In genomic region chr4:152157779-152158584, GRCm38 (mm10) we compare ENCODE assay signal across 8 mouse cellular contexts. TPM values are rescaled to one million over a fixed set of nuclear protein-coding genes. Genes with fewer than 3 reads are reported as not detected.
DNase-seq lines count a peak whose midpoint lies in the region; ATAC-seq lines count a peak whose summit lies in the region.

No protein-coding gene starts in this region.

- H3K9me3 ChIP-seq in hindbrain, embryonic 12.5 days (replicated peaks): no peaks in the 10 kb centered on the region

- no peaks in the 10 kb centered on the region for H3K36me3 ChIP-seq in hindbrain, embryonic 12.5 days

- no peak overlapping the region for H3K9ac ChIP-seq in hindbrain, embryonic 12.5 days

- peak; percentile 31 to 45 for DNase-seq in frontal cortex, postnatal 36 days (ENCODE audit: low spot score in 2 of 2)
- no peak for DNase-seq in frontal cortex, postnatal 10 days (ENCODE audit: low spot score in 2 of 2)
- DNase-seq in CD8-positive naive resting alpha-beta T cell, adult 2 months (ENCODE audit: low read depth in 2 of 2, low spot score in 2 of 2): peak; percentile 58 to 71
- peak; percentile 63 to 78 for DNase-seq in cerebellum, postnatal 14 days
- DNase-seq in liver (peak; percentile 62), adipocyte (ENCODE audit: low spot score) (no peak)
- DNase-seq in naive thymus-derived CD4-positive, alpha-beta T cell, adult 2 months (ENCODE audit: low read depth): peak; percentile 83

- H3K4me1 ChIP-seq in hindbrain, embryonic 12.5 days: peaks cover 21% of the 10 kb centered on the region

- H3K27ac ChIP-seq in hindbrain, embryonic 12.5 days: no peak overlapping the region

- peak overlapping the region; percentile 16; the same call in 1 of the 2 replicates for H3K4me3 ChIP-seq in hindbrain, embryonic 12.5 days

- peak overlapping the region; percentile 21; the same call in 1 of the 2 replicates for H3K4me2 ChIP-seq in hindbrain, embryonic 12.5 days (replicated peaks)

- WGBS in hindbrain, embryonic 12.5 days: 19% methylated on average over 21 of the region's 21 CpGs

- peaks cover 92% of the 10 kb centered on the region for H3K27me3 ChIP-seq in hindbrain, embryonic 12.5 days

- no peak for ATAC-seq in hindbrain, embryonic 12.5 days (ENCODE audit: low FRiP score)

RNA-seq across cellular contexts. Expression of gene Hes2, which starts 0.7 kb away (rescaled TPM):
- 2.4 and 2.9 TPM in 2 replicates for polyA plus RNA-seq in hindbrain, embryonic 12.5 days (2016; fragmentation: Nextera tagmentation; extraction: Ambion mirVana)

RNA-seq across cellular contexts. Expression of gene Espn, which starts 5.8 kb away (rescaled TPM):
- 0.82 and 2.3 TPM in 2 replicates for polyA plus RNA-seq in hindbrain, embryonic 12.5 days (2016; fragmentation: Nextera tagmentation; extraction: Ambion mirVana)

RNA-seq across cellular contexts. Expression of gene Acot7, which starts 20.0 kb away (rescaled TPM):
- polyA plus RNA-seq in hindbrain, embryonic 12.5 days (2016; fragmentation: Nextera tagmentation; extraction: Ambion mirVana): 128 and 132 TPM in 2 replicates

RNA-seq across cellular contexts. Expression of gene Tnfrsf25, which starts 42.2 kb away (rescaled TPM):
- polyA plus RNA-seq in hindbrain, embryonic 12.5 days (2016; fragmentation: Nextera tagmentation; extraction: Ambion mirVana): 0.59 and 0.74 TPM in 2 replicates

Comparison
In these comparisons a context has a peak if more than half of its experiments do, and no peak if none do; other contexts are left out.
1. DNase-seq: peak in frontal cortex, postnatal 36 days (2 of 2), CD8-positive naive resting alpha-beta T cell, adult 2 months (2 of 2), cerebellum, postnatal 14 days (2 of 2), liver (single experiment) and naive thymus-derived CD4-positive, alpha-beta T cell, adult 2 months (single experiment); none in frontal cortex, postnatal 10 days (0 of 2) and adipocyte (single experiment).